Mouse (Mus musculus) E14TG2a.4 (cell line): ENCODE measurements around the gene Hid1.
"Not testable (repeated sequence)": the region's sequence is repeated elsewhere in the genome, so short reads cannot be mapped to it uniquely, and the experiment has no call there.

Experiments used
- H3K27me3 ChIP-seq: 2 replicates; pipeline ENCODE4 v1.6.1; 2014; ENCODE audit warnings: low read length, control low read depth; ENCODE audit not compliant: insufficient read depth
- H3K36me3 ChIP-seq: 2 replicates; pipeline ENCODE4 v1.6.1; 2014; ENCODE audit warnings: low read length, control low read depth; ENCODE audit not compliant: insufficient read depth
- H3K4me1 ChIP-seq: replicated peaks from 2 replicates; pipeline ENCODE4 v1.6.1; 2014; ENCODE audit warnings: low read depth, low read length, control low read depth
- H3K4me3 ChIP-seq: replicated peaks from 2 replicates; pipeline ENCODE4 v1.5.1; 2014; ENCODE audit warnings: mild to moderate bottlenecking, low read length
- H3K9me3 ChIP-seq: 2 replicates; pipeline ENCODE4 v1.6.1; 2014; ENCODE audit warnings: low read length, control low read depth
- CTCF ChIP-seq: conservative IDR thresholded peaks from 2 replicates; pipeline ENCODE4 v1.5.1; 2014; ENCODE audit warnings: low read length
- NANOG ChIP-seq: IDR thresholded peaks from 2 replicates; pipeline ENCODE4 v1.6.1; 2014; ENCODE audit warnings: borderline replicate concordance, low read length, mixed read lengths
- POU5F1 ChIP-seq: IDR thresholded peaks from 2 replicates; pipeline ENCODE4 v1.6.1; 2014; ENCODE audit warnings: low read length, borderline replicate concordance

Hid1 gene

GRCm38 (mm10) chr11:115400126-115400525 lies 32.6 kb upstream of the Hid1 start:
- TF ChIP-seq POU5F1: no peak
- no peak for TF ChIP-seq NANOG
- TF ChIP-seq CTCF: no peak
- peaks cover 3% of the 10 kb centered on the region for H3K27me3 ChIP-seq
- H3K4me3 ChIP-seq: no peak overlapping the region
- H3K9me3 ChIP-seq: no peaks in the 10 kb centered on the region
- peaks cover 20% of the 10 kb centered on the region for H3K36me3 ChIP-seq
- H3K4me1 ChIP-seq: peaks cover 45% of the 10 kb centered on the region

GRCm38 (mm10) chr11:115398085-115398484 lies 30.5 kb upstream of the Hid1 start:
- H3K4me1 ChIP-seq: peaks cover 50% of the 10 kb centered on the region
- H3K27me3 ChIP-seq: peaks cover 23% of the 10 kb centered on the region
- no peak for TF ChIP-seq POU5F1
- TF ChIP-seq NANOG: no peak
- no peak for TF ChIP-seq CTCF
- no peak overlapping the region for H3K4me3 ChIP-seq
- H3K36me3 ChIP-seq: peaks cover 24% of the 10 kb centered on the region
- no peaks in the 10 kb centered on the region for H3K9me3 ChIP-seq

- Histone ChIP-seq H3K4me3 (peak overlapping the region; percentile 76), H3K9me3 (no peaks in the 10 kb centered on the region), H3K36me3 (peaks cover 41% of the 10 kb centered on the region), H3K4me1 (peaks cover 59% of the 10 kb centered on the region), H3K27me3 (peaks cover 30% of the 10 kb centered on the region)
- no peak for TF ChIP-seq POU5F1
- TF ChIP-seq NANOG: no peak
- TF ChIP-seq CTCF: no peak
Observed at GRCm38 (mm10) chr11:115393721-115394325, 26.3 kb upstream of the Hid1 start.

GRCm38 (mm10) chr11:115391358-115391757 lies 23.8 kb upstream of the Hid1 start:
- Histone ChIP-seq H3K4me1 (peaks cover 57% of the 10 kb centered on the region), H3K9me3 (no peaks in the 10 kb centered on the region), H3K36me3 (peaks cover 40% of the 10 kb centered on the region), H3K4me3 (no peak overlapping the region), H3K27me3 (peaks cover 30% of the 10 kb centered on the region)
- TF ChIP-seq CTCF (no peak), NANOG (no peak), POU5F1 (no peak)

GRCm38 (mm10) chr11:115386859-115387258 lies 19.3 kb upstream of the Hid1 start:
- H3K4me3 ChIP-seq, H3K9me3 ChIP-seq: not testable (repeated sequence)
- Histone ChIP-seq H3K27me3 (peaks cover 27% of the 10 kb centered on the region), H3K4me1 (peaks cover 65% of the 10 kb centered on the region), H3K36me3 (peaks cover 13% of the 10 kb centered on the region)

GRCm38 (mm10) chr11:115384587-115384986 lies 17.0 kb upstream of the Hid1 start:
- Histone ChIP-seq H3K4me3 (no peak overlapping the region; the same call in 1 of the 2 replicates), H3K36me3 (no peaks in the 10 kb centered on the region), H3K27me3 (peaks cover 27% of the 10 kb centered on the region), H3K9me3 (no peaks in the 10 kb centered on the region), H3K4me1 (peaks cover 54% of the 10 kb centered on the region)
- TF ChIP-seq NANOG (no peak), POU5F1 (no peak), CTCF (no peak)

GRCm38 (mm10) chr11:115383701-115384474 lies 16.3 kb upstream of the Hid1 start:
- Histone ChIP-seq H3K4me1 (peaks cover 54% of the 10 kb centered on the region), H3K36me3 (no peaks in the 10 kb centered on the region), H3K4me3 (peak overlapping the region; percentile 93; the same call in 1 of the 2 replicates), H3K27me3 (peaks cover 27% of the 10 kb centered on the region), H3K9me3 (no peaks in the 10 kb centered on the region)
- TF ChIP-seq NANOG (no peak), POU5F1 (no peak), CTCF (no peak)

- H3K4me1 ChIP-seq: peaks cover 48% of the 10 kb centered on the region
Observed at GRCm38 (mm10) chr11:115382891-115383290, 15.3 kb upstream of the Hid1 start.

More at GRCm38 (mm10) chr11:115382891-115383290, 15.3 kb upstream of the Hid1 start:
- Histone ChIP-seq H3K9me3 (no peaks in the 10 kb centered on the region), H3K27me3 (peaks cover 27% of the 10 kb centered on the region), H3K36me3 (no peaks in the 10 kb centered on the region), H3K4me3 (peak overlapping the region; percentile 93)
- TF ChIP-seq POU5F1 (no peak), NANOG (no peak), CTCF (no peak)
